Mouse (Mus musculus) liver, adult (tissue): ENCODE measurements around the gene Cap1.
A peak's percentile ranks its signal among the peaks of the same experiment; 100 is the strongest.

Source experiments
- GATA4 ChIP-seq: IDR thresholded peaks from 2 replicates; pipeline ENCODE4 v1.6.1; 2014; ENCODE audit warnings: mild to moderate bottlenecking, low read length; ENCODE audit not compliant: insufficient replicate concordance

The Cap1 gene

GRCm38 (mm10) chr4:122885768-122886578, at the start of gene Cap1:
Gene Cap1, minus strand, starts transcription at chr4:122886056.
- TF ChIP-seq GATA4 = peak; percentile 24; the same call in 1 of the 2 replicates

- no peak for TF ChIP-seq GATA4
These were observed 48.0 kb upstream of the Cap1 start for GRCm38 (mm10) chr4:122933857-122934256.

GRCm38 (mm10) chr4:122933051-122933591, 47.3 kb upstream of the Cap1 start:
- TF ChIP-seq GATA4 = no peak

- TF ChIP-seq GATA4 = no peak
These were observed 46.6 kb upstream of the Cap1 start for GRCm38 (mm10) chr4:122932239-122932978.

- no peak for TF ChIP-seq GATA4
These were observed 45.2 kb upstream of the Cap1 start for GRCm38 (mm10) chr4:122930939-122931590.

- TF ChIP-seq GATA4 = no peak
These were observed 37.8 kb upstream of the Cap1 start for GRCm38 (mm10) chr4:122923392-122924344.

GRCm38 (mm10) chr4:122922841-122923240, 37.0 kb upstream of the Cap1 start:
- TF ChIP-seq GATA4 = no peak

GRCm38 (mm10) chr4:122915985-122916384, 30.1 kb upstream of the Cap1 start:
- no peak for TF ChIP-seq GATA4

GRCm38 (mm10) chr4:122914186-122914585, 28.3 kb upstream of the Cap1 start:
- no peak for TF ChIP-seq GATA4

- no peak for TF ChIP-seq GATA4
These were observed 26.8 kb upstream of the Cap1 start for GRCm38 (mm10) chr4:122912613-122913012.

- TF ChIP-seq GATA4 = no peak
These were observed 24.7 kb upstream of the Cap1 start for GRCm38 (mm10) chr4:122910577-122910976.

- TF ChIP-seq GATA4 = no peak
These were observed 23.8 kb upstream of the Cap1 start for GRCm38 (mm10) chr4:122909572-122910189.

- no peak for TF ChIP-seq GATA4
These were observed 19.5 kb upstream of the Cap1 start for GRCm38 (mm10) chr4:122905359-122905758.

- TF ChIP-seq GATA4 = no peak
These were observed 17.9 kb upstream of the Cap1 start for GRCm38 (mm10) chr4:122903709-122904108.
